Mouse (Mus musculus) hindbrain, postnatal 0 days (tissue): ENCODE measurements at regions not wholly inside any gene's neighbourhood (a gene's known extent, or its start where the extent isn't known, plus 50 kb on each side); places are given as distances from the start of the nearest gene placed in this dataset.

Experiments
- ATAC-seq: fragments of 200-750 bp; cut with Nextera tagmentation; 2 replicates; pipeline ENCODE4 v1.8.0; 2017; ENCODE audit warnings: mild to moderate bottlenecking, moderate TSS enrichment, moderate library complexity
- DNase-seq: peaks from one replicate; pipeline ENCODE4 v3.0.0-alpha.2; 2015; ENCODE audit warnings: low spot score
- H3K27ac ChIP-seq: fragments of 300-500 bp; sonication (generic); 2 replicates; pipeline ENCODE4 v1.5.1; 2014; ENCODE audit warnings: mild to moderate bottlenecking
- H3K27me3 ChIP-seq: fragments of 300-500 bp; sonication (generic); 2 replicates; pipeline ENCODE4 v1.6.1; 2014; ENCODE audit warnings: low read length, mixed read lengths; ENCODE audit not compliant: insufficient read depth
- H3K36me3 ChIP-seq: fragments of 300-500 bp; sonication (generic); 2 replicates; pipeline ENCODE4 v1.6.1; 2014; ENCODE audit warnings: low read length, mixed read lengths; ENCODE audit not compliant: insufficient read depth
- H3K4me1 ChIP-seq: fragments of 300-500 bp; sonication (generic); 2 replicates; pipeline ENCODE4 v1.6.1; 2014; ENCODE audit warnings: antibody characterized with exemption, low read length, mixed read lengths; ENCODE audit not compliant: insufficient read depth
- H3K4me2 ChIP-seq: fragments of 300-500 bp; sonication (generic); 2 replicates; pipeline ENCODE4 v1.6.1; 2014; ENCODE audit warnings: low read depth, mild to moderate bottlenecking, low read length, moderate library complexity, mixed read lengths
- H3K4me3 ChIP-seq: fragments of 300-500 bp; sonication (generic); 2 replicates; pipeline ENCODE4 v1.5.1; 2014; ENCODE audit warnings: low read length
- H3K9ac ChIP-seq: fragments of 300-500 bp; sonication (generic); replicated peaks from 2 replicates; pipeline ENCODE4 v1.6.1; 2014; ENCODE audit warnings: mild to moderate bottlenecking, low read length, moderate library complexity, mixed read lengths
- H3K9me3 ChIP-seq: fragments of 300-500 bp; sonication (generic); 2 replicates; pipeline ENCODE4 v1.6.1; 2016; ENCODE audit warnings: low read length, mixed read lengths
- CTCF ChIP-seq: IDR thresholded peaks from 2 replicates; pipeline ENCODE4 v1.5.1; 2016; ENCODE audit warnings: antibody characterized with exemption, control low read depth, low read depth
- WGBS: fragments of 180-500 bp; shearing (Covaris S2); extraction: QIAGEN DNeasy Blood & Tissue Kit; methylation state at CpG from one replicate; pipeline ENCODE4 v1.1.7; 2014; 5-methylcytosine and 5-hydroxymethylcytosine counted together

- Histone ChIP-seq H3K27me3 (no peaks in the 10 kb centered on the region), H3K4me2 (no peak overlapping the region), H3K4me1 (no peaks in the 10 kb centered on the region), H3K36me3 (no peaks in the 10 kb centered on the region), H3K9ac (no peak overlapping the region), H3K4me3 (no peak overlapping the region), H3K27ac (no peak overlapping the region), H3K9me3 (no peaks in the 10 kb centered on the region)
- no peak for TF ChIP-seq CTCF
- peak; percentile 63; the same call in 1 of the 2 replicates for ATAC-seq
- WGBS, result 53% methylated on average over 6 of the region's 6 CpGs
- peak; percentile 44 for DNase-seq
Measured at GRCm38 (mm10) chr2:178888704-178889103, 458.4 kb downstream of the Cdh26 start.

GRCm38 (mm10) chr2:178902397-178902796, 472.1 kb downstream of the Cdh26 start:
- Histone ChIP-seq H3K4me2 (no peak overlapping the region), H3K4me1 (no peaks in the 10 kb centered on the region), H3K27me3 (no peaks in the 10 kb centered on the region), H3K4me3 (no peak overlapping the region), H3K27ac (no peak overlapping the region), H3K9me3 (no peaks in the 10 kb centered on the region), H3K9ac (no peak overlapping the region), H3K36me3 (no peaks in the 10 kb centered on the region)
- 88% methylated on average over 5 of the region's 5 CpGs for WGBS
- ATAC-seq, result no peak
- DNase-seq, result no peak
- no peak for TF ChIP-seq CTCF

GRCm38 (mm10) chr2:178909325-178909724, 479.0 kb downstream of the Cdh26 start:
- TF ChIP-seq CTCF, result no peak
- ATAC-seq, result no peak
- Histone ChIP-seq H3K27ac (no peak overlapping the region), H3K4me2 (no peak overlapping the region), H3K36me3 (no peaks in the 10 kb centered on the region), H3K9ac (no peak overlapping the region), H3K4me3 (no peak overlapping the region), H3K4me1 (no peaks in the 10 kb centered on the region), H3K27me3 (no peaks in the 10 kb centered on the region), H3K9me3 (no peaks in the 10 kb centered on the region)
- WGBS, result 54% methylated on average over 7 of the region's 7 CpGs
- no peak for DNase-seq

GRCm38 (mm10) chr2:178911646-178912045, 481.3 kb downstream of the Cdh26 start:
- ATAC-seq (no peak), DNase-seq (no peak)
- Histone ChIP-seq H3K36me3 (no peaks in the 10 kb centered on the region), H3K4me1 (no peaks in the 10 kb centered on the region), H3K4me2 (no peak overlapping the region), H3K27ac (no peak overlapping the region), H3K9me3 (no peaks in the 10 kb centered on the region), H3K27me3 (no peaks in the 10 kb centered on the region), H3K9ac (no peak overlapping the region), H3K4me3 (no peak overlapping the region)
- 80% methylated on average over 3 of the region's 3 CpGs for WGBS
- TF ChIP-seq CTCF, result no peak

GRCm38 (mm10) chr2:178916316-178917033, 486.1 kb downstream of the Cdh26 start:
- Histone ChIP-seq H3K27me3 (no peaks in the 10 kb centered on the region), H3K27ac (no peak overlapping the region), H3K4me1 (no peaks in the 10 kb centered on the region), H3K9ac (no peak overlapping the region), H3K4me2 (no peak overlapping the region), H3K36me3 (no peaks in the 10 kb centered on the region), H3K4me3 (no peak overlapping the region), H3K9me3 (no peaks in the 10 kb centered on the region)
- no peak for ATAC-seq
- TF ChIP-seq CTCF, result no peak
- DNase-seq, result no peak
- 65% methylated on average over 6 of the region's 6 CpGs for WGBS

GRCm38 (mm10) chr2:178924456-178925115, 494.3 kb downstream of the Cdh26 start:
- no peak overlapping the region for H3K4me2 ChIP-seq
- no peaks in the 10 kb centered on the region for H3K9me3 ChIP-seq
- no peak for TF ChIP-seq CTCF
- ATAC-seq, result no peak
- no peak overlapping the region for H3K27ac ChIP-seq
- no peaks in the 10 kb centered on the region for H3K4me1 ChIP-seq
- H3K36me3 ChIP-seq, result no peaks in the 10 kb centered on the region
- H3K27me3 ChIP-seq, result no peaks in the 10 kb centered on the region
- no peak overlapping the region for H3K9ac ChIP-seq
- no peak overlapping the region for H3K4me3 ChIP-seq
- 62% methylated on average over 4 of the region's 4 CpGs for WGBS
- DNase-seq, result no peak
